Mouse (Mus musculus): Measurements from ENCODE around the gene Uqcr10.
"Not testable (repeated sequence)": the region's sequence is repeated elsewhere in the genome, so short reads cannot be mapped to it uniquely, and the experiment has no call there.

The Uqcr10 gene

GRCm38 (mm10) chr11:4712822-4713221, 8.7 kb upstream of the Uqcr10 start:
- DNase-seq: no peak

DNA sequence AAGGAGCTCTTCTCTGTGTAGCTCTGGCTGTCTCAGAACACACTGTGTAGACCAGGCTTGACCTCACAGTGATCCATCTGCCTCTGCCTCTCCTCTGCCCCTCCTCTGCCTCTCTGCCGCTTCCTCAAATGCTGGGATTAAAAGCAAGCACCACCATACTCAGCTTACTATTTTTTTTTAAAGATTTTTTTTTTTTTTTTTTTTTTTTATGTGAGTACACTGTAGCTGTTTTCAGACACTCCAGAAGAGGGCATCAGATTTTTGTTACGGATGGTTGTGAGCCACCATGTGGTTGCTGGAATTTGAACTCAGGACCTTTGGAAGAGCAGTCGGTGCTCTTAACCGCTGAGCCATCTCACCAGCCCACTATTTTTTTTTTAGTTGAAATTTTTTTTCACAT, 6.0 kb upstream of the Uqcr10 start:
- not testable (repeated sequence) for DNase-seq

DNA sequence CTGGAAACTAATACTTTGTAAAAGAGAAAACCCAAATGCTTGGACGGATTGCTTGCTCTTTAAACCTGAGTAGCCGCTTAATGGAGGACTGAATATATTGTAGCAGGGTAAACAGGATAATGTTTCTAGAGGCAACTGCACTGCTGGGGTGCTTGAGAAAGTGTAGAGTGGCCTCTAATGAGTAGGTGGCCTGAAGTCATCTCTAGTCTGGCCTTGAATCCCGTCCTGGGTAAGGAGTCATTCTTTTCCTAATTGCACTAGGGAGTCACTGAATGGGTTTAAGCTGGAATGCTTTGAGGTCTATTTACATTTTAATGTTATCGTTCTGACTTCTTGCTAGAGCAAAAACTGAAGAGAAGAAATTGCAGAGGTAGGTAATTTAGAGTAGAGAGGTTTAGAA, 1.0 kb upstream of the Uqcr10 start:
- no peak for DNase-seq

GRCm38 (mm10) chr11:4703688-4704071, 462 bp downstream of the Uqcr10 start:
- DNase-seq: no peak

DNA sequence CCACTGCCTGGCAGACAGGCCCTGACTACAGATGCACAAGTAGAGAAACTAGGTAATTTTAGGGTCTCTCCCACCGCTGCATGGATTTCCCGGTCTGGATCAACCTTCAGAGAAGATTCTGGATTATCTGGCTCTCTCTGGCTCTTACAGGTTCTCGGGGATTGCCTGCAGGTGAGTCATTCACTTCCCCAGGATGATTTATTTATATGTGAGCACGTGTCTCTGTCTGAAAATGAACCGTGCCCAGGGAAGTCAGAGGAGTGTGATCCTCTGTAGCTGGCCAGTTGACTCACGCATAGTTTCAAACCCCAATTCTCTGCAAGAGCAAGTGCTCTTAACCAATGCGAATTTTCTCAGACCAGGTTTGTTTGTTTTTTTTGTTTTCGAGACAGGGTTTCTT, 3.4 kb downstream of the Uqcr10 start:
- no peak for DNase-seq

DNA sequence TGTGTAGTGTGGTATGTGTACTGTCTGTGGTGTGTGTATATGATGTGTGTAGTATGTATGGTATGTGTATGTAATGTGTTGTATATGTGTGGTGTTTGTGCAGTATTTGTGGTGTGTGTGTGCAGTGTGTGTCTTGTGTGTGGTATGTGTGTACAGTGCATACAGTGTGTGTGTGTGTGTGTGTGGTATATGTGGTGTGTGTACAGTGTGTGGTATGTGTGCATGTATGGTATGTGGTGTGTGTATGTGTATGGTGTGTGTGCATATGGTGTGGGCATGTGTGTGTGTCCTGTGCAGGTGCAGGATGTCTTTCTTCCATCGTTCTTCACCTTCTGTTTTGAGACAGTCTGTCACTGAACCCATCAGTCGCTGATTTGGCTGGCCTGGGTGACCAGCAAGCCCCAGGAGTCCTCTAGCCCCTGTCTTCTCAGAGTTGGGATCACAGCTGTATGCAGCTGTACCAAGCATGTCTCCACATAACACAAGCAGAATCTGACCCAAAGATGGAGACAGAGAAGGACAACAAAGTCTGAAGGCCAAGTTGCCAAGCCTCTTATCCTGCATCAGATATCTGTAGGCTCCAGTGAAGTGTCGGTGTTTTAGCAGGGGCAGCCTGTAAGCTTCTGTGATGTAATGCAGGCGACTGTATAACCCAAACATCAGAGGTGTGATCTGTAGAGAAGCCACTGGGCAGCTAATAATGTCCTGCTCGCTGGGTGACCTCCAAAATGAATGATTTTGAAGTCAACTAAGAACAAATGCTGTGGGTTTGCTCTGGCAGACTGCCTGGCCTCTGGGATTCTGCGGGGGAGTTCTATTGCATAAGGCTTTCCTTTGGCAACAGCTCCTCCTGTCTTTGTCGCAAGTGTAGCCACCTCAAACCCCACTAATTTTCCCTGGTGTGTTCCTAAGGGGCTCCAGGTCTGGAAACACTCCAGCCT, 6.8 kb downstream of the Uqcr10 start:
- peak; percentile 46 for DNase-seq

DNA sequence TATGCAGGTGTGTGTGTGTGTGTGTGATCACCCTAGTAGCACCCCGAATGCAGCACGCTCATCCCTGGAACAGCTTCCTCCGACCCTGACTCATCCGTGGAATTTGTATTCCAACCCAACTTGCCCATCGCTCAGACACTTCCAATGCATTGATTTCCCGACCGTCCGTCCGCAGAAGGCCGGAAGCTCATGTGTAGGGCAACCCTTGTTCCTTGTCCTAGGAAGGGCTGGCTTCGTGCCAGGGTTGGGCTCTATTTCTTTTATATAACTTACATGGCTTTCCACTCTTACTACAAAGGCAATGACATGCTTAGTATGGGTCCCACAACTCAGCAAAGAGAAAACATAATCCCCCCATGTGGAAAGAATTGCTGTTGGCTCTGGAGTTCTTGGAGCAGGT, 12.0 kb downstream of the Uqcr10 start:
- no peak for DNase-seq

DNA sequence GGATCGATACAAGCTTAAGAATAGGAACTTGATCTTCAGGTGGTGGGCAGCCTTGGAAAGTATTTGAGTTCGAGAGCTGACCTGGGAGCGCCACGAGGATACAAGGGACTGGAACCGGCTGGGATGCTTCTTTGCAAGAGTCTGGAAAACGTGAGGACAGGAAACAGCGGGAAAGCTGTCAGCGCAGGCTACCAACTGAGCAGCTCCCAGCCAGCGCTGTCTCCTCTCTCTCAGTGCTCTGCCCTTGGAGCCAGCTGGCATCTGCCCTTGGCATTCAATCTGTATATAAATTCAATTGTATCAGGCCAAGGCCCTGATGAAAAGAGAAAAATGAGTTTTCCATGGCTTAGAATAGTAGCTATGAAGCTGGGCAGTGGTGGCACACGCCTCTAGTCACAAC, 12.9 kb downstream of the Uqcr10 start:
- DNase-seq: no peak

DNA sequence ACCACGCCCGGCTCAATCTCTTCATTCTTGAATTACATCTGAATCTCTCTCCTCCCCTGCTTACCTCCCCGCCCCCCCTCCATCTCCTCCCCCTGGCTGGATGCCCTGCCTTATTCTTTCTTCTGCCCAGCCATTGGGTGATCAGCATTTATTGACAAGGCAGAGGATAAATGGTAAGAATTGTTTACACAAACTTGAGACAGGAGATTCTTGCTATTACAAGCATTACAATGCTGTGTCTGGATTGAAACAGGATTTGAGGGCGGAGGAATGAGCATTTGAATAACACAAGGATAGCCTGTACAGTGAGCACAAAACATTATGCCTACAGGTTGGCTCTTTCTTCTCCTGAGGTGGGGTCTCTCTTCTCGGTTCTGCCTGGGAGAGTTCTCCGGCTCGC, 13.8 kb downstream of the Uqcr10 start:
- DNase-seq: no peak

GRCm38 (mm10) chr11:4688632-4689380, 15.3 kb downstream of the Uqcr10 start:
- DNase-seq: no peak

- no peak for DNase-seq
Measured at GRCm38 (mm10) chr11:4687874-4688273, 16.3 kb downstream of the Uqcr10 start.

GRCm38 (mm10) chr11:4687027-4687426, 17.1 kb downstream of the Uqcr10 start:
- DNase-seq: peak; percentile 47

DNA sequence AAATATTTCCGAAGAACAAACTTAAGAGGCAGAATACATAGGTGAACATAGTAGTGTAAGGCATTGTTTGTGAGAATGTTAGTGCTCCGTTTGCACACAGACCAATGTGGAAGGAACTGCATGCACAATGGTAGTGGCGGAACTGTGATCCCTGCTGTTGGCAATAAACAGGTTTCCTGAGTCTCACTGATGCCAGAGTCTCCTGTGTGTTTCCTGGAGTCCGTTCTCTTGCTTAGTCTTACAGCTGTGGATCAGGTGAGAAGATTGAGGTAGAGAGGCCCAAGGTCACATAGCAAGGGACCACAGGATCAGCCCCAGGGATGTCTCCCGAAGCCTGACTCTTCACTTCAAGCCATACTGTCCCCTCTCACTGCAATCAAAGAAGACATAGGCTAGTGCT, 18.6 kb downstream of the Uqcr10 start:
- DNase-seq: no peak

DNA sequence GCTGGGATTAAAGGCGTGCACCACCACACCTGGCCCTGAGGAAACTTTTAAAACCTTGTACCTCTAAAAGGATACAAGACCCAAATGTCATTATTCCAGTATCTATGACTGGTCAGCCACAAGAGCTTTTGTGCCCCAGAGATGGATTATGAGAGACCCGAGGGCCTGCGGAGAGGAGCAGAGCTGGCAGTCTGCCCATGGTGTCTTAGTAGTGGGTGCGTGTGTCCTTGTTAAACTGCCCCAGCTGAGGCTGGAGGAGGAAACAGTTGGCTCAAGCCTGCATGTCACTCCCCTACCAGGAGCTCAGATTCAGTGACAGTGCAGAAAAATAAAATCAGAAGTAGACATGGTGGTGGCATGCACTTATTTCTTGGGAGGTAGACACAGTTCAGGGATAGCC, 19.1 kb downstream of the Uqcr10 start:
- DNase-seq: no peak

DNA sequence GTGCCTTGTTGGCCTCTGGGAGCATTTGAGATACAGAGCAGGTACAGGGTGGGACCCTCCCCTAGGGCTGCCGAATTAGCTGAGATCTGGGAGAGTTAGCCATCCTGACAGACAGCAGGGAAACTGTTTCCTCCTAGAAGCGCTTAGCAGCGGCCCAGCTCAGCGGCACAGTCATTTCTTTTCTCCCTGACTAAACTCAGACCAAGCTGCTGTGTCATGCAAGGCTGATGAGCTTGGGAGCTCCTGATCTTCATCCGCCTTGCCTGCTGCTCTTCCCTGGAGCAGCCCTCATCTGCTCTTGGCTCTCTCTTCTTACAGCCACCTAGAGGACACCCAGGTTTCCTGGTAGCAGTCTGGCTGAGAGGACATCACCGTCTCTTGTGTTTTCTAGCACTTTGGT, 20.0 kb downstream of the Uqcr10 start:
- no peak for DNase-seq

DNA sequence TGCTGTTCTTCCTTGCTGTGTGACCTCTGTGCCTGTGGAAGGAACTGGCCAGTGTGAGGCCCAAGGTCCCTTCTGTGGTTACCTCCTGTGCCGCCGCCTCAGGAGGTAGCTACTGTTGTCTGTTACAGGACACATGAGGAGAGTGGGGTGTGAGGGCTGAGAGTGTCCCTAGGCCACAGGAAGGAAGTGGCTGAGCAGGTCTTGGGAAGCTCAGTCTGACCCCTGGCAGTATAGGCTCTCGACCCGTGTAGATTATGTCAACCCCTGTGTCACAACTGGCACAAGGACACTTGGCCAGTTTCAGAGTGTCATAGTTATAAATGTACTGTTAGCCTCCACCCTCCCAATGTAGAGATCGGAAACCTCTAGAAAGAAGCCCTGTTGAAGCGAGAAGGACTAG, 20.6 kb downstream of the Uqcr10 start:
- no peak for DNase-seq

- DNase-seq: no peak
Measured at GRCm38 (mm10) chr11:4680126-4680525, 24.0 kb downstream of the Uqcr10 start.

DNA sequence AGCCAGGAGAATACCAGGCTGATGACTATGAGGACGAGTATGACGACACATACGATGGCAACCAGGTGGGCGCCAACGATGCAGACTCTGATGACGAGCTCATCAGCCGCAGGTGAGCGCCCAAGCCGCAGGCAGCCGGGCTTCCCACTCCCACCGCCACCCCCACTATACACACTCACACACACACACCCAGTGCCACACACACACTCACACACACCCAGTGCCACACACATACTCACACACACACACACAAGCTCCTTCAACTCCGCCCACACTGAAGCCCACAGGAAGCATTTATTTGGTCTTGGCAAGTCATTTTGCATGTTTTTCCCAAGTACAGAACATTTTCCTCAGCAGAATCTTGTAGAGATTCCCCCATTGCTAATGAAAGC, 24.7 kb downstream of the Uqcr10 start:
- no peak for DNase-seq

DNA sequence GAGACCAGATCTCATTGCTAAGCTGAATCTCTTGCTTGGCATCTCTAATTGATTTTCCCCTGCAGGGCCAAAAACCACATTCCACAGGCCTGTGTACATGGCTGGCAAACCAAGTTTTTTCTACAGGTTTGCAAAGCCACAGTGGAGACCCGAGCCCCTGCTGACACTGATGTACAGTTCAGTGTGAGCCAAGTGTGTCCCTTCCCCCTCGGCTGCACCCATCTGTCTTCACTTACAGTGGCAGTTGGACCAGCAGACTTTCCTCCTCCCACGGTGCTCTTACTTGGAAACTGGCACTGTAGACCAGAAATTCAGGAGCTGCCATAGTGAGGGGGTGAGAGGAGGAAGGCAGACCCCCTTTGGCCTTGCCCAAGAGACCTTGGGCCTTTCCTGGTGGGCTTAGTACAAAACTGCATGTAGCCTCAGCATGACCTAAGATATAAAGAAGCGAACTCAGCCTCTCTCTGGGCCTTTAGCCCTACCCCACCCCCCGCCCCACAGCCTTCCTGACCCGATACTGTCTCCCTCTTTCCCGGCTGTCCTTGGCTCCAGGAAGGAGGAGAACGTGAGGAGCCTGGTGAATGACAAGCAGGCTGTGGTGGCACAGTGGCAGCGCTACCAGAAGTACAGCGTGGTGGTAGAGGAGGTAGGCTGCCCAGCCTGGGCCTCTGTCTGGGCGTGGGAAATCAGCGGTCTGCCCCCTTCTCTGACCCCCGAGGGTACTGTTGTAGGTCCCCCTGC, 25.3 kb downstream of the Uqcr10 start:
- no peak for DNase-seq

DNA sequence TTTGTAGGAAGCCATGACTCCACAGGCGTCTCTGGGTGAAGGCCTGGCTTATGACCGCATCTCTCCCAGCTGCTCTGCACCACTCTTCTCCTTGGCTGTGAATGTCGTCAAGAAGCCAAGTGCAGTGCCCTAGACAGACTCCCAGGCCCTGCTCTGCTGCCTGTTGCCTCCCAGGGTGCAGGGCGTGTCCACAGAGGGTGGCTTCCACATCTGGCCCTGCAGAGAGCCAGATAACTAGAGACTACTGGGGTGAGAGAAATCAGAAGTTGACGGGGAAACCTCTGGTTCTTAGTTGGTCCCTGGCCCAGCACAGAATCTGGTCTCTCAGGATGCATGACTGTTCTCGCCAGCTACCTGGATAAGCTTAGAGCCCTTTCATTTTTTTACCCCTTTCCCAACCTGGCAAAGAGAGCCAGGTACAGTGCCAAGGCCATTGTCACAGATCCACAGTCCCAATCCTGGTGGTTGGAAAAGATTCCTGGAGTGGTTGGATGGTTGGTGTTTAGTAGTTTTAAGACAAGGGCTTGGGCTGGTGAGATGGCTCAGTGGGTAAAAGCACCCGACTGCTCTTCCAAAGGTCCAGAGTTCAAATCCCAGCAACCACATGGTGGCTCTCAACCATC, 26.8 kb downstream of the Uqcr10 start:
- DNase-seq: no peak

DNA sequence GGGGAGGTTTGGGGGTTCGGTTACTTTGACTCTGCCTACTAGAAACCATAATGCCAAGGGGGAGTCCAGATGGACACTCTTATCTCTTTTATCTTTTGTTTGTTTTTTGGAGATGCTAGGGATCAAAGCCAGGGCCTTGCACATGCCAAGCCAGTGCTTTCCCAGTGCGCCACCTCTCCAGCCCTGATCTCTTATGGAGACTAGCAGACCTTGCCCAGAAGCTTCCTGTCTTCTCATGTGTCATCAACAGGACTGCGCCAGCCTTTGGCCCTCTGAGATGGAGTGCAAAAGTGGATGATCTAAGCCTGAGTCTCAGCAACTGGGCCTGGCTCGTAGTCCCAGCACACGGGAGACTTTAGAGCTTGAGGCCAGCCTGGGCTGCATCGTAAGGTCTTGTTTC, 28.4 kb downstream of the Uqcr10 start:
- no peak for DNase-seq

- peak; percentile 42 for DNase-seq
Measured at GRCm38 (mm10) chr11:4675126-4675562, 29.0 kb downstream of the Uqcr10 start.

DNA sequence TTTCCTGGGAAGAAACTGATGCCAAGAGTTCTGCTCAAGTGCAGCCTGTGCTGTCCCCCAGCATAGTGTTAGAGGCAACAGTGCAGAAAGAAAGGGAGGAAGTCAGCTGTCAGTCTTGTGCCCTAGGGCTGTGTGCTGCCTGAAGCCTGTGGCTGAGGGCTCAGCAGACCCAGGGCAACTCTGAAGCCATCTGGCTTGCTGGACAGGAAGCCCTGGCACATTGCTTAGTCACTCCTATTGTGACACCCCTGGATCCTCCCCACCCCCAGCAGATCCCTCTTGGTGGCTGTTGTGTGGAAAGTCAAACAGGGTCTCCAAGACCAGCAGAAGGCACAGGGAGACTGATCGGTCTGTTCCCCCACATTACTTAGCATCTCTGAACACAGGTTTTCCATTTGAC, 29.5 kb downstream of the Uqcr10 start:
- no peak for DNase-seq
